Mouse (Mus musculus): ENCODE data around the gene Arhgap32. TPM values are rescaled to one million over a fixed set of nuclear protein-coding genes. Genes with fewer than 3 reads are reported as not detected.

Gene Arhgap32
- polyA plus RNA-seq, 1 experiment, result 1.5 TPM

DNA sequence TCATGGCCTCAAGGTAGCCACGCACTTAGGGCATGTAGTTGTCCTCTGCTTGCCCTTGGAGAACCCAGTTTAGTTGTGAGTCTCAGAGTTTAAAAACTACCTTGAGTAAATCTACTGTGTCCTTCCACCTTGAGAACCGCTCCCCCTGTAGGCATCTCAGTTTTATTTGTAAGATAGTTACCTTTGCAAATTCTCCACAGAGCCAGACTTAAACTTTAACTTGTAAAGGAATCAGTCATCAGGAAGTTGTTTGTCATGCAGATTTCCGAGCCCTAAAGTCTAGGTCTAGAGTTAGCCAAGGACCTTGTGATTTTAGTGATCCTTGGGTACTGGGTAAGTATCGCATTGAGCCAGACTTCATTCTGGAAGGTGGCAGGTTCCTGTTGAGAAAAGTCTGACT lies 20.4 kb upstream of the Arhgap32 start:
- no peak for DNase-seq
- Histone ChIP-seq H3K27ac (ENCODE audit: control insufficient read depth, insufficient read depth, low read length) (no peak overlapping the region), H3K4me1 (replicated peaks; ENCODE audit: control insufficient read depth, insufficient read depth, low read length) (no peaks in the 10 kb centered on the region), H3K36me3 (ENCODE audit: control insufficient read depth, insufficient read depth, low read length) (no peaks in the 10 kb centered on the region), H3K27me3 (ENCODE audit: control insufficient read depth, insufficient read depth, low read length) (no peaks in the 10 kb centered on the region), H3K4me3 (ENCODE audit: control insufficient read depth, insufficient read depth, low read length) (no peak overlapping the region)
- 94% methylated on average over 4 of the region's 4 CpGs for WGBS
- no peak for TF ChIP-seq POLR2A (IDR thresholded peaks at IDR 0.05; ENCODE audit: control insufficient read depth, extremely low read depth, insufficient read depth, low read length, poor library complexity)

DNA sequence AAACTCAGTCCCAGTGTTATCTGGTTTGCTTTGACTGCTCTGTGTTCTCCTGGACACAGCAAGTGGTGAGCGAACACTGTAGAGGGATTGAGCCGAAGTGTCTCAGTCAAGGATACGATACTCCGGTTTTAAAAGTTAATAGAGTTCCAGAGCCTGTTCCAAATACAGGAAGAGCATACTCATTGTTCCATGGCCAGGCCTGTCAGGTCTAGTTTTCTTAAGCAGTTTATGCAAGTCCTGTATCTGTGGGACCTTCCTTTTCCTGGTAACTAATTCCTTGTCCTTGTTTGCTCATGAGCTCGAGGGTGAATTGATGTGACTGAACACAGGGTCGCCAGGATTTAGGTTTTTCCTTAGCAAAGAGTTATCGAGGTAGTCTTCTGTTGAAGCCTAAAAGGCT lies 19.4 kb upstream of the Arhgap32 start:
- Histone ChIP-seq H3K27me3 (ENCODE audit: control insufficient read depth, insufficient read depth, low read length) (no peaks in the 10 kb centered on the region), H3K4me3 (ENCODE audit: control insufficient read depth, insufficient read depth, low read length) (no peak overlapping the region), H3K27ac (ENCODE audit: control insufficient read depth, insufficient read depth, low read length) (no peak overlapping the region), H3K36me3 (ENCODE audit: control insufficient read depth, insufficient read depth, low read length) (no peaks in the 10 kb centered on the region), H3K4me1 (replicated peaks; ENCODE audit: control insufficient read depth, insufficient read depth, low read length) (no peaks in the 10 kb centered on the region)
- DNase-seq, result no peak
- 90% methylated on average over 7 of the region's 7 CpGs for WGBS
- TF ChIP-seq CTCF (IDR thresholded peaks at IDR 0.05; ENCODE audit: borderline replicate concordance, control insufficient read depth, extremely low read depth, insufficient read depth, low read length, poor library complexity), result no peak

- Histone ChIP-seq H3K27me3 (ENCODE audit: control insufficient read depth, insufficient read depth, low read length) (no peaks in the 10 kb centered on the region), H3K27ac (ENCODE audit: control insufficient read depth, insufficient read depth, low read length) (no peak overlapping the region), H3K4me3 (ENCODE audit: control insufficient read depth, insufficient read depth, low read length) (no peak overlapping the region), H3K36me3 (ENCODE audit: control insufficient read depth, insufficient read depth, low read length) (no peaks in the 10 kb centered on the region), H3K4me1 (replicated peaks; ENCODE audit: control insufficient read depth, insufficient read depth, low read length) (no peaks in the 10 kb centered on the region)
- no peak for TF ChIP-seq POLR2A (IDR thresholded peaks at IDR 0.05; ENCODE audit: control insufficient read depth, extremely low read depth, insufficient read depth, low read length, poor library complexity)
- TF ChIP-seq CTCF (IDR thresholded peaks at IDR 0.05; ENCODE audit: borderline replicate concordance, control insufficient read depth, extremely low read depth, insufficient read depth, low read length, poor library complexity), result no peak
- no peak for DNase-seq
- 68% methylated on average over 4 of the region's 4 CpGs for WGBS
These were observed 18.8 kb upstream of the Arhgap32 start for GRCm38 (mm10) chr9:32097123-32097522.

DNA sequence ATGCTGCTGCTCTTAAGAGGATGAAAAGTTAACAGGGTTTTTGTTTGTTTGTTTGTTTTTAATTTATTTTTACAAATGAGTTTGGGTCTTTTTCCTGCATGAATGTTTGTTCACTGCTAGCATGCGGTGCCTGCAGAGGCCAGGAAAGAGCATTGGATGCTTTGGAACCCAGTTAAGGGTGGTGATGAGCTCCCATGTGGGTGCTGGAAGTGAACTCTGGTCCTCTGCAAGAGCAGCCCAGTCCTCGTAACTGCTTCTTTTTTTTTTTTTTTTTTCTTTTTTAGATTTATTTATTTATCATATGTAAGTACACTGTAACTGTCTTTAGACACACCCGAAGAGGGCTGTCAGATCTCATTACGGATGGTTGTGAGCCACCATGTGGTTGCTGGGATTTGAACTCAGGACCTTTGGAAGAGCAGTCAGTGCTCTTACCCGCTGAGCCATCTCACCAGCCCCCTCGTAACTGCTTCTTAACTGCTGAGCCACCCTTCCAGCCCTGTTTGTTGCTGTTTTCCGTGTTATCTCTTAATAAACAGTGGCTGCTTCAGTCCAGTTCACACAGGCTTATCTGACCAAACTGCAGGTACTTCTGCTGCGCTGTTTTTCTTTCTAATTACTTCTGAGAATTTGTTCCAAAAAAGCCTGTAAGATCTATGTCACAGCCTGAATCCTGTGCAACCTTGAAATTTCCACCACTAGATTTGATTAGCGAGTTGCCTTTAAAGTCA lies 17.3 kb upstream of the Arhgap32 start:
- H3K4me1 ChIP-seq (replicated peaks; ENCODE audit: control insufficient read depth, insufficient read depth, low read length), result no peaks in the 10 kb centered on the region
- H3K27me3 ChIP-seq (ENCODE audit: control insufficient read depth, insufficient read depth, low read length), result no peaks in the 10 kb centered on the region
- no peak for DNase-seq
- TF ChIP-seq POLR2A (IDR thresholded peaks at IDR 0.05; ENCODE audit: control insufficient read depth, extremely low read depth, insufficient read depth, low read length, poor library complexity) (no peak), CTCF (IDR thresholded peaks at IDR 0.05; ENCODE audit: borderline replicate concordance, control insufficient read depth, extremely low read depth, insufficient read depth, low read length, poor library complexity) (no peak)
- H3K27ac ChIP-seq (ENCODE audit: control insufficient read depth, insufficient read depth, low read length), result no peak overlapping the region
- no peak overlapping the region for H3K4me3 ChIP-seq (ENCODE audit: control insufficient read depth, insufficient read depth, low read length)
- 95% methylated on average over 9 of the region's 9 CpGs for WGBS
- no peaks in the 10 kb centered on the region for H3K36me3 ChIP-seq (ENCODE audit: control insufficient read depth, insufficient read depth, low read length)

GRCm38 (mm10) chr9:32100561-32100960 lies 15.4 kb upstream of the Arhgap32 start:
- DNase-seq, result no peak
- Histone ChIP-seq H3K4me3 (ENCODE audit: control insufficient read depth, insufficient read depth, low read length) (no peak overlapping the region), H3K4me1 (replicated peaks; ENCODE audit: control insufficient read depth, insufficient read depth, low read length) (no peaks in the 10 kb centered on the region), H3K36me3 (ENCODE audit: control insufficient read depth, insufficient read depth, low read length) (no peaks in the 10 kb centered on the region), H3K27me3 (ENCODE audit: control insufficient read depth, insufficient read depth, low read length) (no peaks in the 10 kb centered on the region), H3K27ac (ENCODE audit: control insufficient read depth, insufficient read depth, low read length) (no peak overlapping the region)
- no peak for TF ChIP-seq POLR2A (IDR thresholded peaks at IDR 0.05; ENCODE audit: control insufficient read depth, extremely low read depth, insufficient read depth, low read length, poor library complexity)
- no peak for TF ChIP-seq CTCF (IDR thresholded peaks at IDR 0.05; ENCODE audit: borderline replicate concordance, control insufficient read depth, extremely low read depth, insufficient read depth, low read length, poor library complexity)
- WGBS, result 94% methylated on average over 8 of the region's 8 CpGs

GRCm38 (mm10) chr9:32101488-32101887 lies 14.4 kb upstream of the Arhgap32 start:
- H3K27me3 ChIP-seq (ENCODE audit: control insufficient read depth, insufficient read depth, low read length), result no peaks in the 10 kb centered on the region
- no peak for DNase-seq
- H3K36me3 ChIP-seq (ENCODE audit: control insufficient read depth, insufficient read depth, low read length), result no peaks in the 10 kb centered on the region
- TF ChIP-seq CTCF (IDR thresholded peaks at IDR 0.05; ENCODE audit: borderline replicate concordance, control insufficient read depth, extremely low read depth, insufficient read depth, low read length, poor library complexity), result no peak
- no peak for TF ChIP-seq POLR2A (IDR thresholded peaks at IDR 0.05; ENCODE audit: control insufficient read depth, extremely low read depth, insufficient read depth, low read length, poor library complexity)
- H3K27ac ChIP-seq (ENCODE audit: control insufficient read depth, insufficient read depth, low read length), result no peak overlapping the region
- WGBS, result 95% methylated on average over 2 of the region's 2 CpGs
- no peaks in the 10 kb centered on the region for H3K4me1 ChIP-seq (replicated peaks; ENCODE audit: control insufficient read depth, insufficient read depth, low read length)
- no peak overlapping the region for H3K4me3 ChIP-seq (ENCODE audit: control insufficient read depth, insufficient read depth, low read length)

DNA sequence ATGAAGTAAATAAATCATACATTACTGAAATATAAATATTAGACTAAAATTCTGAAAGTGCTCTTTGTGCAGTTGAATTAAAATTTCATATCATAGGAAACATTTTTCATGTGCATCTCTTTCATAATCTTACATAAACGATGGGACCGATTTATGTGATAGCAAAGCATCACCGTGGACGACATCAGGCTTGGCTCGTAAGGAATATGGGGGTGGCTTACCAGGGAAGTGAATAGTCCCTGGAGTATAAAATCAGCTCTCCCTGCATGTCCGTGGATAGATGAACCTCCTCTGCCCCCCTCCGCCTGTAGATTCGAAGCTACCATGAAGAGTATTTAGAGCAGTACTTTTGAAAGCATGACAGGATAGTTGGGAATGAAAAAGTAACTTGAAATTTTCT lies 11.3 kb upstream of the Arhgap32 start:
- no peaks in the 10 kb centered on the region for H3K27me3 ChIP-seq (ENCODE audit: control insufficient read depth, insufficient read depth, low read length)
- H3K4me3 ChIP-seq (ENCODE audit: control insufficient read depth, insufficient read depth, low read length), result no peak overlapping the region
- TF ChIP-seq POLR2A (IDR thresholded peaks at IDR 0.05; ENCODE audit: control insufficient read depth, extremely low read depth, insufficient read depth, low read length, poor library complexity) (no peak), CTCF (IDR thresholded peaks at IDR 0.05; ENCODE audit: borderline replicate concordance, control insufficient read depth, extremely low read depth, insufficient read depth, low read length, poor library complexity) (no peak)
- no peak for DNase-seq
- no peaks in the 10 kb centered on the region for H3K4me1 ChIP-seq (replicated peaks; ENCODE audit: control insufficient read depth, insufficient read depth, low read length)
- WGBS, result 95% methylated on average over 8 of the region's 8 CpGs
- no peak overlapping the region for H3K27ac ChIP-seq (ENCODE audit: control insufficient read depth, insufficient read depth, low read length)
- H3K36me3 ChIP-seq (ENCODE audit: control insufficient read depth, insufficient read depth, low read length), result no peaks in the 10 kb centered on the region
